Mouse (Mus musculus): Measurements from ENCODE around the gene Farsa. TPM values are rescaled to one million over a fixed set of nuclear protein-coding genes. Genes with fewer than 3 reads are reported as not detected.

Farsa gene
- total and polyA plus RNA-seq, 2 experiments, result 11.0 to 32.4 TPM

- 41% methylated on average over 9 of the region's 9 CpGs for WGBS
- Histone ChIP-seq H3K36me3 (ENCODE audit: control insufficient read depth, insufficient read depth, low read length) (peaks cover 36% of the 10 kb centered on the region), H3K27me3 (ENCODE audit: control insufficient read depth, insufficient read depth, low read length) (no peaks in the 10 kb centered on the region), H3K4me3 (ENCODE audit: insufficient read depth, low read depth, low read length) (peak overlapping the region; percentile 3; the same call in 1 of the 2 replicates), H3K9ac (ENCODE audit: low read depth, low read length) (peak overlapping the region; percentile 9), H3K4me1 (ENCODE audit: control insufficient read depth, insufficient read depth, low read length) (peaks cover 21% of the 10 kb centered on the region), H3K27ac (replicated peaks; ENCODE audit: insufficient read depth, low read depth, low read length) (no peak overlapping the region), H3K79me2 (ENCODE audit: control insufficient read depth, insufficient read depth, low read length) (peaks cover 10% of the 10 kb centered on the region; the same call in 1 of the 2 replicates)
- DNase-seq (ENCODE audit: extremely low read depth, low read depth, low spot score), result peak; percentile 48
- TF ChIP-seq POLR2A (IDR thresholded peaks at IDR 0.05; ENCODE audit: extremely low read depth, insufficient read depth, low read length) (no peak), CTCF (IDR thresholded peaks at IDR 0.05; ENCODE audit: low read depth, low read length) (no peak)
Observed at GRCm38 (mm10) chr8:84844397-84845070, 12.3 kb upstream of the Farsa start.

- peaks cover 21% of the 10 kb centered on the region for H3K4me1 ChIP-seq (ENCODE audit: control insufficient read depth, insufficient read depth, low read length)
- H3K27me3 ChIP-seq (ENCODE audit: control insufficient read depth, insufficient read depth, low read length), result no peaks in the 10 kb centered on the region
- H3K9ac ChIP-seq (ENCODE audit: low read depth, low read length), result peak overlapping the region; percentile 96
- TF ChIP-seq CTCF (IDR thresholded peaks at IDR 0.05; ENCODE audit: low read depth, low read length), result peak; percentile 46
- TF ChIP-seq POLR2A (IDR thresholded peaks at IDR 0.05; ENCODE audit: extremely low read depth, insufficient read depth, low read length), result no peak
- DNase-seq (ENCODE audit: extremely low read depth, low read depth, low spot score), result peak; percentile 66
- peak overlapping the region; percentile 91 for H3K4me3 ChIP-seq (ENCODE audit: insufficient read depth, low read depth, low read length)
- peaks cover 10% of the 10 kb centered on the region; the same call in 1 of the 2 replicates for H3K79me2 ChIP-seq (ENCODE audit: control insufficient read depth, insufficient read depth, low read length)
- H3K27ac ChIP-seq (replicated peaks; ENCODE audit: insufficient read depth, low read depth, low read length), result peak overlapping the region; percentile 85
- peaks cover 36% of the 10 kb centered on the region for H3K36me3 ChIP-seq (ENCODE audit: control insufficient read depth, insufficient read depth, low read length)
- 5% methylated on average over 12 of the region's 12 CpGs for WGBS
Observed at GRCm38 (mm10) chr8:84845355-84846093, 11.3 kb upstream of the Farsa start.

DNA sequence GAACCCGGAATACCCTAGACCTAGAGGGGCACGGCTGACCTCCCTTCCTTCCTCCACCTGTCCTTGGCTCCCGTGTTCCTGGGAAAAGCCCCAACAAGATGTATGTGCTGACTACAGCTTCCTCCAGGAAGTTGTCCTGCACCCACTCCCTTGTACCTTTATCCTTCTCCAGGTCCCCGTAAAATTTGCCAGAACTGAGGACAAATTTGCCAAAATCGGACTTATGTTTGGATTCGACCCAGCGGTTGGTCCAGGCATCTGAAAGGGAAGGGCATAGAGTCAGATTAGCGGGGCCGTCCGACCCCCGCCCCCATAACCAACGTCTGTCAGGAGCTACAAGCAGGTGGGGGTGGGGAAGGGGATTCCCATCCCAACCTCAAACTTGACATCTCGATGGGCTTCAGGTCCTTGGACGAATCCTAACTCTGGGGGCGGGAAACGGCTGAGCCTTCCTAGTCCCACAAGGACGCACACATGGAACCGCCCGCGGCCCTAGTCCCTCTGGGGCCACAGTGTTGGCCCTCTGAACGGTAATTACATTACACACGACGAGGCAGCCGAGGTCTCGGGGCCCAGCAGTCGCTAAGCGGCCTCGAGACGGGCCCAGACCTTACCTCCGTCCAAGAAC, 10.6 kb upstream of the Farsa start:
- Histone ChIP-seq H3K4me1 (ENCODE audit: control insufficient read depth, insufficient read depth, low read length) (peaks cover 21% of the 10 kb centered on the region), H3K4me3 (ENCODE audit: insufficient read depth, low read depth, low read length) (peak overlapping the region; percentile 91), H3K79me2 (ENCODE audit: control insufficient read depth, insufficient read depth, low read length) (peaks cover 10% of the 10 kb centered on the region; the same call in 1 of the 2 replicates), H3K9ac (ENCODE audit: low read depth, low read length) (peak overlapping the region; percentile 96), H3K27ac (replicated peaks; ENCODE audit: insufficient read depth, low read depth, low read length) (peak overlapping the region; percentile 85), H3K27me3 (ENCODE audit: control insufficient read depth, insufficient read depth, low read length) (no peaks in the 10 kb centered on the region), H3K36me3 (ENCODE audit: control insufficient read depth, insufficient read depth, low read length) (peaks cover 36% of the 10 kb centered on the region)
- DNase-seq (ENCODE audit: extremely low read depth, low read depth, low spot score), result peak; percentile 37
- WGBS, result under 1% methylated on average over 30 of the region's 30 CpGs
- no peak for TF ChIP-seq POLR2A (IDR thresholded peaks at IDR 0.05; ENCODE audit: extremely low read depth, insufficient read depth, low read length)
- no peak for TF ChIP-seq CTCF (IDR thresholded peaks at IDR 0.05; ENCODE audit: low read depth, low read length)

GRCm38 (mm10) chr8:84846722-84847572, 9.8 kb upstream of the Farsa start, which contains the start of gene Calr:
Gene Calr (minus strand): TSS chr8:84846934.
- under 1% methylated on average over 55 of the region's 55 CpGs for WGBS
- Histone ChIP-seq H3K27me3 (ENCODE audit: control insufficient read depth, insufficient read depth, low read length) (no peaks in the 10 kb centered on the region), H3K27ac (replicated peaks; ENCODE audit: insufficient read depth, low read depth, low read length) (peak within 1 kb of the TSS; percentile 85), H3K79me2 (ENCODE audit: control insufficient read depth, insufficient read depth, low read length) (peaks cover 10% of the 10 kb centered on the region; the same call in 1 of the 2 replicates), H3K4me3 (ENCODE audit: insufficient read depth, low read depth, low read length) (peak within 1 kb of the TSS; percentile 91), H3K36me3 (ENCODE audit: control insufficient read depth, insufficient read depth, low read length) (peaks cover 33% of the 10 kb centered on the region), H3K4me1 (ENCODE audit: control insufficient read depth, insufficient read depth, low read length) (peaks cover 21% of the 10 kb centered on the region), H3K9ac (ENCODE audit: low read depth, low read length) (peak within 1 kb of the TSS; percentile 96)
- DNase-seq (ENCODE audit: extremely low read depth, low read depth, low spot score), result peak; percentile 99
- TF ChIP-seq POLR2A (IDR thresholded peaks at IDR 0.05; ENCODE audit: extremely low read depth, insufficient read depth, low read length) (peak; percentile 99), CTCF (IDR thresholded peaks at IDR 0.05; ENCODE audit: low read depth, low read length) (0 out of 2 replicates have a peak, but pooled peaks have one; percentile 2)

All from liver, adult 2 months (tissue).